ENCODE assay signal across 8 mouse cellular contexts in the genomic region with DNA sequence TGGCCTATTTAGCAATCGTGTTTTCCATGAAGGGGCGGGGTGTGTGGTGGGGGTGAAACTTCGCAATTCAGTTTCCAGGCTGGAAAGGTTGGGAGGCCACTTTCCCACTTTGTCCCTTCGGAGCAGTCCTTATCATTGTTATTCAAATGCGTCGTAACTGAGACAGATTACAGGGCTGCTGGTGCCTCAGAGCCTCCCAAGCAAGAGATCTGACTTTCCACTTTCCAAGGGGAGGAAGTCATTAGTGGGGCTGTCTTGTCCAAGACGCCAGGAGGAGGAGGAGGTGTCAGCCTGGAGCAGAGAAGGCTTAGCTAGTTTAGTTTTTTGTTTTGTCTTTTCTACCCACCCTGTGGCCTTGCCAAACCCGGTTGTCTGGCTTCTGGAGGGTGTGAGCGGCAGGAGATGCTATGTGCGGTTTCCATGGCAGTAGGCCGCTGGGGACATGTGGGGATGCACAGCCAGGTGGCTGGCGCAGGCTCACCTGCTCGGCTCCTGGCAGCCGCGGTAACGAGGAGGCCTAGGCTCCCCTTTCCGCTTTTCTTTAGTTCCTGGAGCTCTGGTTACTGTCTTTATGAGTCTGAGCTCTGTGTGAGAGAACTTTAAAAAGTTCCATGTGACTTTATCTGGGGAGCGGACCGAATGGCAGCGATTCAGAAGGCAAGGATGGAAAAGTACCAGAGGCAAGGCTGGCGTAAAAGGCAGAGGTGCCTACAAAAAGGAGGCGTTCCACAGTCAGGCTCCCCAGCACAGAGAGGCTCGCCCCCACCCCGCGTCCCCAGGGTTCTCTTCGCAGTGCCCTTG. TPM values are rescaled to one million over a fixed set of nuclear protein-coding genes. Genes with fewer than 3 reads are reported as not detected.
DNase-seq lines count a peak whose midpoint lies in the region; ATAC-seq and TF ChIP-seq lines count a peak whose summit lies in the region.

No protein-coding gene starts in this region.

- no peak overlapping the region for H3K9ac ChIP-seq in heart, embryonic 15.5 days
- H3K9ac ChIP-seq in kidney, postnatal 0 days (ENCODE audit: low read depth, low read length): no peak overlapping the region
- H3K9ac ChIP-seq in midbrain, embryonic 14.5 days (replicated peaks; ENCODE audit: low read length): no peak overlapping the region

- H3K4me2 ChIP-seq in heart, embryonic 15.5 days: peak overlapping the region; percentile 55
- H3K4me2 ChIP-seq in kidney, postnatal 0 days (ENCODE audit: low read length): peak overlapping the region; percentile 35
- peak overlapping the region; percentile 46 for H3K4me2 ChIP-seq in midbrain, embryonic 14.5 days (ENCODE audit: low read length)

- peak overlapping the region; percentile 16; the same call in 1 of the 2 replicates for H3K4me3 ChIP-seq in left cerebral cortex, adult 2 months
- peak overlapping the region; percentile 23 for H3K4me3 ChIP-seq in heart, embryonic 15.5 days
- H3K4me3 ChIP-seq in kidney, postnatal 0 days (replicated peaks; ENCODE audit: low read depth, low read length): no peak overlapping the region
- no peak overlapping the region for H3K4me3 ChIP-seq in midbrain, embryonic 14.5 days (replicated peaks; ENCODE audit: low read depth, low read length)

- H3K4me1 ChIP-seq in heart, embryonic 15.5 days (replicated peaks): peaks cover 10% of the 10 kb centered on the region
- no peaks in the 10 kb centered on the region; the same call in 1 of the 2 replicates for H3K4me1 ChIP-seq in kidney, postnatal 0 days (replicated peaks; ENCODE audit: insufficient read depth, low read length)
- peaks cover 8% of the 10 kb centered on the region for H3K4me1 ChIP-seq in midbrain, embryonic 14.5 days (ENCODE audit: control insufficient read depth, insufficient read depth, low read length)

- no peak for TF ChIP-seq CTCF in left cerebral cortex, adult 2 months (IDR thresholded peaks at IDR 0.05)
- TF ChIP-seq CTCF in kidney, postnatal 0 days (IDR thresholded peaks at IDR 0.05; ENCODE audit: low read depth): no peak

- intact Hi-C loops in left cerebral cortex, adult 2 months (cut with DNase I): no loop called here

- WGBS in heart, embryonic 15.5 days: 8% methylated on average over 26 of the region's 26 CpGs
- 9% methylated on average over 26 of the region's 26 CpGs for WGBS in kidney, postnatal 0 days
- 2% methylated on average over 26 of the region's 26 CpGs for WGBS in midbrain, embryonic 14.5 days

- no peaks in the 10 kb centered on the region for H3K36me3 ChIP-seq in heart, embryonic 15.5 days
- H3K36me3 ChIP-seq in kidney, postnatal 0 days (ENCODE audit: insufficient read depth, low read length): no peaks in the 10 kb centered on the region
- no peaks in the 10 kb centered on the region for H3K36me3 ChIP-seq in midbrain, embryonic 14.5 days (ENCODE audit: control insufficient read depth, insufficient read depth, low read length)

- H3K27me3 ChIP-seq in heart, embryonic 15.5 days: peaks cover 3% of the 10 kb centered on the region; the same call in 1 of the 2 replicates
- H3K27me3 ChIP-seq in kidney, postnatal 0 days (ENCODE audit: insufficient read depth, low read length): no peaks in the 10 kb centered on the region
- no peaks in the 10 kb centered on the region for H3K27me3 ChIP-seq in midbrain, embryonic 14.5 days (ENCODE audit: control insufficient read depth, insufficient read depth, low read length)

- no peaks in the 10 kb centered on the region for H3K9me3 ChIP-seq in heart, embryonic 15.5 days (replicated peaks)
- no peaks in the 10 kb centered on the region for H3K9me3 ChIP-seq in kidney, postnatal 0 days (replicated peaks; ENCODE audit: low read length)
- H3K9me3 ChIP-seq in midbrain, embryonic 14.5 days (ENCODE audit: control insufficient read depth, low read length): no peaks in the 10 kb centered on the region

- ATAC-seq in heart, embryonic 15.5 days (replicated peaks; ENCODE audit: insufficient number of reproducible peaks, insufficient read depth, low FRiP score, low read depth): 0 out of 2 replicates have a peak, but pooled peaks have one; percentile 35
- ATAC-seq in kidney, postnatal 0 days (replicated peaks; ENCODE audit: low FRiP score, low read depth): no peak; the same call in 1 of the 2 replicates
- ATAC-seq in midbrain, embryonic 14.5 days (ENCODE audit: low FRiP score, low TSS enrichment): no peak
- no peak for ATAC-seq in inflammation-experienced regulatory T-cells, adult 6 months

- peak; percentile 25 to 38 for DNase-seq in left cerebral cortex, adult 2 months (ENCODE audit: extremely low spot score in 1 of 2, low spot score in 2 of 2)
- DNase-seq in left cerebral cortex, adult 11 months (ENCODE audit: low spot score): no peak
- DNase-seq in embryo, embryonic 11 days: peak; percentile 43
- peak; percentile 31 for DNase-seq in kidney, postnatal 0 days (ENCODE audit: low spot score)
- DNase-seq in midbrain, embryonic 14.5 days: peak; percentile 63
- DNase-seq in layer of hippocampus, adult 8-10 months (ENCODE audit: low spot score in 2 of 2): no peak

- H3K27ac ChIP-seq in left cerebral cortex, adult 2 months: 0 out of 2 replicates have a peak overlapping the region, but pooled peaks have one; percentile 15
- peak overlapping the region; percentile 31; the same call in 1 of the 2 replicates for H3K27ac ChIP-seq in heart, embryonic 15.5 days
- no peak overlapping the region for H3K27ac ChIP-seq in kidney, postnatal 0 days
- H3K27ac ChIP-seq in midbrain, embryonic 14.5 days (replicated peaks; ENCODE audit: low read depth, low read length): no peak overlapping the region

RNA-seq across cellular contexts. Expression of a gene that starts 26.4 kb away (rescaled TPM):
- total RNA-seq in left cerebral cortex, adult 2 months (2021): 10 to 100 TPM; 26.2 to 27.0 TPM
- polyA plus RNA-seq in heart, embryonic 15.5 days (2015; fragmentation: Nextera tagmentation; extraction: Ambion mirVana): 25.6 and 28.9 TPM in 2 replicates
- 29.0 and 31.7 TPM in 2 replicates for polyA plus RNA-seq in kidney, postnatal 0 days (2015; fragmentation: Nextera tagmentation; extraction: Ambion mirVana)
- polyA plus RNA-seq in midbrain, embryonic 14.5 days (2014; fragmentation: Nextera tagmentation; extraction: Ambion mirVana): 25.0 and 31.6 TPM in 2 replicates
- 10 to 100 TPM in 2 of 3 experiments, 1 to 10 TPM in 1; 7.8 to 13.4 (median 12.2) TPM for polyA plus RNA-seq in inflammation-experienced regulatory T-cells, adult 6 months (2017; shearing (Covaris generic))
- total RNA-seq in layer of hippocampus, adult 8-10 months (2022): 10 to 100 TPM; 29.6 to 33.1 (median 32.7) TPM

Comparison
In these comparisons a context has a peak if more than half of its experiments do, and no peak if none do; other contexts are left out.
1. DNase-seq: peak in left cerebral cortex, adult 2 months (2 of 2), embryo, embryonic 11 days (single experiment), kidney, postnatal 0 days (single experiment) and midbrain, embryonic 14.5 days (single experiment); none in left cerebral cortex, adult 11 months (single experiment) and layer of hippocampus, adult 8-10 months (0 of 2).
2. H3K27ac ChIP-seq: peak in left cerebral cortex, adult 2 months (single experiment) and heart, embryonic 15.5 days (single experiment); none in kidney, postnatal 0 days (single experiment) and midbrain, embryonic 14.5 days (single experiment).
3. H3K4me3 ChIP-seq: peak in left cerebral cortex, adult 2 months (single experiment) and heart, embryonic 15.5 days (single experiment); none in kidney, postnatal 0 days (single experiment) and midbrain, embryonic 14.5 days (single experiment).
4. Peak in every context shown above with its lines, with median percentiles within 50 percentile points of each other: H3K4me2 ChIP-seq.